Mouse (Mus musculus) kidney, adult 18-20 months (tissue): ENCODE measurements around the gene Vmn1r39.
"Not testable (repeated sequence)": the region's sequence is repeated elsewhere in the genome, so short reads cannot be mapped to it uniquely, and the experiment has no call there.

Source experiments
- DNase-seq: peaks from one replicate; pipeline ENCODE4 v3.0.0; 2021

The Vmn1r39 gene

DNA sequence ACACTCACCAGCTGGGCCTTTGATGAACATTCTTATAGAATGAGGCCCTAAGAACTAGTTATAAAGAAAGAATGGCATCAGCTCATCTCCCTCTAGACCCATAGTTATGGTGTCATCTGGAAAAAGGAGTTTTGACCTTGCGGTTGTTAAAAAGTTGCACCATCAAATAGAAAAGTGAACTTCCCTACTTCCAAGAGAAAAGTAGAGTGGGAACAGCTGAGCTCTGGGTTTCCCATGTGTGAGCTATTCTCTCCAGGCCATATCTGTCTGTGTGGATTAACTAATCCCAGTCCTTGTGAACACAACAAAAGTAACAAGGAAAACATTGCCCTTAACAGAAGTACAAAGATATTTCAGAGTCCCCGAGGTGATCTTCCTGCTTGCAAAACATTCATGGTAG lies at the start of gene Vmn1r39:
Vmn1r39 (minus strand) TSS at position 101 of the 400 bp plus-strand sequence.
- no peak for DNase-seq

DNA sequence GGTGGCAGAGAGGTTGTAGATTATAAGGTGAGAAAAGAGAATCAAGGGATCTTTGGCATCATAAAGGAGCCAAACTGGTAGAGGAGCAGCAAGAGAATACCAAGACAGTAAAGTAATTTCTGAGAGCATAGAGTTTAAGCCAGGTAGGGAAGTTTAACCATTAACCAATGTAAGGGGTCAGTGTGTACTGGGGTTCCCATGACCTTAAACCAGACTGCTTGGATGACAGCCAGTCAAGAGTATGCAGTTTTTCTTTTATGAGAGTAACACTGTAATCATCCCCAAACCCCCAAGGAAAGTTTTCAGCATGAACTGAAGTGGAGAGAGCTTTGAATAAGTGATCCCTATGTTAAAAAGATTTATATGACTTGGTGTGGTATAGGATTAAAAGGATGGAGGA lies 49.0 kb upstream of the Vmn1r39 start:
- DNase-seq: no peak

DNA sequence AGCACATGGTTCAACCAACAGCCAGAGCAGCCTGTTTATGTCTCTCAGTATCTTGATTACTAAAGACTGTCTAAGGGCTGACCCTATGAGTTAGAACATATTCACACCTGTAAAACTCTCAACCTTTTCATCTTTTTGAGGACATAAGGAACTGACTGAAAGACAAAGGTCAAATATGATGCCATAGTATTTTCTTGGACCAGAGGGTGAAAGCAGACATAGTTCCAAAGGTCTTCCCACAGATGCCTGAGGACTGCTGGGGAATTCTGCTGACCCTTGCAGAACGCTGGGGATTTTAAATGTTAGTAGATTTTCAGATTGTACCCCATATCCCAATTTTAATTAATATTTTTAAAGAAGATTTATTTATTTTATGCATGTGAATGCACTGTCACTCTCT lies 47.9 kb upstream of the Vmn1r39 start:
- DNase-seq: no peak

DNA sequence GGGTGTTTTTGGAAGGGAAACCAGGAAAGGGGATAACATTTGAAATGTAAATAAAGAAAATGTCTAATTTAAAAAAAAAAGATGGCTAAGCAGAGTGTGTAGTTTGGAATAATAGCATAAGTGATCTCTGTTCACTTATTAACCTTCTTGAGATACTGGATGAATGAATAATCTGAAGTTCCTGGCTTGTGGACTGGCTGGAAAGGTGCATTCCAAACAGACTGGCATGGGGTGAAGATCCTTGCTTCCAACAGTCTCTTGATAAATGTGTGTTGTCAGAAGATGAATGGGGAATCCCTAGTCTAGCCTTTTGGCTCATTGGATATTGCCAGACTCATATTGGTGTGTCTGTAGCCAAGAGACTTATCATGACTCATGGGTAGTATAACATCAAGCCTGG lies 45.8 kb upstream of the Vmn1r39 start:
- no peak for DNase-seq

DNA sequence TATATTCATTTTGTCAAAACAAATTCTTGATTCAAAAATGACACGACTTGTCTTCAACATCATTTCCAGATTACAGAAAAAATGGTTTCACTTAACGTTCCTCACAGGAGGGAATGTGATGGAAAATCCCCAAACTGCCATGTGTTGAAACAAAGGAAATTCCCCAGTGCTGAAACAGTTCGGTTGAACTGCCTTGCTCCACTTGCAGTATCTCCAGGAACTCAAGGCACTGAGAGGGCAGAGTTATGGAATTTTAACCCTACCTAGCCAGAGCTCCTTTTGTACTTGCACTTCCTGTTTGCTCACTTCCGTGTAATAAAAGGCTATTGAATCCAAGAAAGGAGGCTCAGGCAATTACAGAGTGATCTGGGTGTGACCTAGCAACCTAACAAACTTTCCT lies 38.5 kb upstream of the Vmn1r39 start:
- DNase-seq: no peak

DNA sequence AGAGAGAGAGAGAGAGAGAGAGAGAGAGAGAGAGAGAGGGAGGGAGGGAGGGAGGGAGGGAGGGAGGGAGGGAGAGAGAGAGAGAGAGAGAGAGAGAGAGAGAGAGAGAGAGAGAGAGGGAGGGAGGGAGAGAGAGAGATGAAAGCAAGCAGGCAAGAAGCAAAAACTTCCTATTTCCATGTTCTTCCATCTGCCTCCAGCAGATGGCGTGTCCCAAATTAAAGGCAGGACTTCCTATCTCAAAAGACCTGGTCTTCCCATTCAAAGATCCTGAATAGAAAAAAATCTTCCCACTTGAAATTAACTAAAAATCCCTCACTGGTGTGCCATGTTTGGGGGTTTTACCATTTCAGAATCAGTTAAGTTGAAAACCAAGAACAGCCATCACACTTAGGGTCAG lies 30.2 kb upstream of the Vmn1r39 start:
- DNase-seq: peak; percentile 49

DNA sequence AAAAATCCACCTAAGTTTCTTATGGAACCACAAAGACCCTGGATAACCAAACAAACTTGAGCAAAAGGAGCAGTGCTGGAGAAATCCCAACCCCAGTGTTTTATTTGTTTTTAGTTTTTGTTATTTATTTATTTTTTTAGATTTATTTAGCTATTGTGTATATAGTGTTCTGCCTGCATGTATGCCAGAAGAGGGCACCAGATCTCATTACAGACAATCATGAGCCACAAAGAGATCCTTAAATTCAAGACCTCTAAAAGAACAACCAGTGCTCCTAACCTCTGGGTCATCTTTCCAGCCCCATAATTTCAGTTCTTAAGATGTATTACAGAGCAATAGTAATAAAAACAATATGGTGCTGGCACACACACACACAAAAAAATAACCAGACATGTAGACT lies 26.5 kb upstream of the Vmn1r39 start:
- DNase-seq: no peak

DNA sequence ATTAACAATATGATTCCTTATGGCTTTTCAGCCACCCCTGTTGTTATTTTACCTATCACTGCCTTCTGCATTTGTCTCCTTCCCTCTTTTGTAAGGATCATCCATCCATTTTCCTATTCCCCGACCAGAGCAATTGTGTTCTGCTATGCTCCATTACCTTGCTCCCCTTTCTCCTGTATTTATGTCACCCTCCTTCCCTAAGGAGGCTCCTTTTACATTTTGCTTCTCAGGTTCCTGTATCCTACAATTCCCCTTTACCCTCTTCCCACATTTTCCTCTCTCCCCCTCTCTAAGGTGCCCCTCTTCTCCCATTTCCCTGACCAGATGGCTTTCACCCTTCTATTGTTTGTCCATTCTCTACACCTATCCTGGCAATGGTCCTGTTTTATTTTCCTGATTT lies 4.1 kb downstream of the Vmn1r39 start:
- no peak for DNase-seq

DNA sequence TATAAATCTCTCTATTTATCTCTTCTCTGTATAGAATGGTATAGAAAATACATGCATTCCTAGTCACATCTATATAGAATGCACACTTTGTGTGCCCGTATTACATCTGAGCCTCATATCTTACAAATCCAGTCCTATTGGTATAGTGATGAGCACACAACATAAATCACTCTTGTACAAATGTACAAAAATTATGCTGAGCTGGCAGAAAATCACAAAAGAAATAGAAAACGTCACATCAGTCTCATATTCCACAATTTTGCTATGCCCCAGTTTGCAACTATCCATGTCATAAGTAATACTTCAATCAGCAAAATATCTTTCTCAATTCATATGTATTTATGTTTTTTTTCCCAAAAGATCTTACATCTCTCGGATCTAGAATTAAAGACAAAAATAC lies 4.7 kb downstream of the Vmn1r39 start:
- DNase-seq: no peak

DNA sequence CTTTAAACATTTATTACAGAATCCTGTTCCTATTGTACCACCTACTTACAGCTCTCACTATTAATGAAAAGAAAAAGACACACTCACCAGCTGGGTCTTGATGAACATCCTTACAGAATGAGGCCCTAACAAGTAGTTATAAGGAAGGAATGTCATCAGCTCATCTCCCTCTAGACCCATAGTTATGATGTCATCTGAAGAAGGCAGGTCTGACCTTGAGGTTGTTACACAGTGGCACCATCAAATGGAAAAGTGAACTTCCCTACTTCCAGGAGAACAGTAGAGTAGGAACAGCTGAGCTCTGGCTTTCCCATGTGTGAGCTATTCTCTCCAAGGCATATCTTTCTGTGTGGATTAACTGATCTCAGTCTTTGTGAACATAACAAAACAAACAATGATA lies 27.9 kb downstream of the Vmn1r39 start, which contains the start of gene Vmn1r38:
Vmn1r38 (minus strand) TSS at position 101 of the 400 bp plus-strand sequence.
- DNase-seq: not testable (repeated sequence)
